Mouse (Mus musculus) erythroid progenitor cell, adult 5-6 weeks (primary cell): ENCODE data around the gene Doc2b. TPM values are rescaled to one million over a fixed set of nuclear protein-coding genes. Genes with fewer than 3 reads are reported as not detected.

Experiments
- ATAC-seq: replicated peaks from 2 replicates; pipeline ENCODE4 v1.8.0; 2016; ENCODE audit warnings: moderate number of reproducible peaks, mild to moderate bottlenecking, moderate TSS enrichment, inconsistent platforms; ENCODE audit not compliant: poor library complexity, low FRiP score, severe bottlenecking
- total RNA-seq, 2 experiments: library from RNA; stranded (forward) in 1 of 2; stranded (reverse) in 1 of 2; fragments of 150-400 nt in 1 of 2; fragments of 186-747, 209-891 nt in 1 of 2; gene quantifications; 2 replicates each; pipeline versions ENCODE4 v1.2.3 to v1.2.4; 2015 to 2017; ENCODE audit warnings: low replicate concordance in 2 of 2

Doc2b gene
- total RNA-seq, 2 experiments from 2014 or later: not detected

- no peak for ATAC-seq
Observed at GRCm38 (mm10) chr11:75794602-75795320, 1.1 kb downstream of the Doc2b start.

- ATAC-seq: no peak
Observed at GRCm38 (mm10) chr11:75793351-75793750, 2.5 kb downstream of the Doc2b start.

- ATAC-seq: no peak
Observed at GRCm38 (mm10) chr11:75792535-75792934, 3.3 kb downstream of the Doc2b start.

DNA sequence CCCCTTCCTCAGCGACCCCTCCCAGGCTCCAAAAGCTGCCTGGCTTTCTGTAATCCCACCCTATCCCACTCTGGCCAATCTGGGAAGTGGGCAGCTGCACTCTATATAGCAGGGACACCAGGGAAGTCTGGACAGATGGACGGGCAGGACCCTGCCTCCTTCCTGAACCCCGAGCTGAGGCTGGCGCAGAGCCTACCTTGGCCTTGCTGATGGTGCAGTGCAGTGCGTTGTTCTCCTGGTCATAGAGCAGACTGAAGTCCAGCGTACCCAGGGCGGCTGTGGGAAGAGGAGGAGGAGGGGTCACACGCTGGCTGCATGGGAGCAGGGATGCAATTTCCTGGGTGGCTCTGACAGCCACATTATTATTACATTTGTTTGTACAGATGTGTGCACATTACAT lies 10.0 kb downstream of the Doc2b start:
- ATAC-seq: no peak

DNA sequence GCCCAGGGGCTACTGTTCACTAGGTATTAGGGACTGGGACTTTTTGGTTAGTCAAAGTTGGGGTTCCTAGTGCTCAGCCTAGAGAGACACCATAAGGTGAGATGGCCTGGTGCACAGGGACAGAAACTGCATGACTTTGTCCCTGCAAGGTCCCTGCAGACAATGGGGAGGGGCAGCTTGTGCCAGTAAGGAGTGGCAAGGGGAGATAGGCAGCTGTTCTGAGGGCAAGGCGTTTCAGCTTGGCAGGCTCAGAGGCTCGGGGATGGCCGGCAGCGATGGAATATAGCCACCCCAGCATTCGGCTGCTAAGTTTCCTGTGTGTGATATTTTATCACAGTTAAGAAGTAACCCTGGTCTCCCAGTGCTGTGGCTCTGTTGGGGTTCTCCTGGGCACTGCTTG lies 12.1 kb downstream of the Doc2b start:
- ATAC-seq: no peak

DNA sequence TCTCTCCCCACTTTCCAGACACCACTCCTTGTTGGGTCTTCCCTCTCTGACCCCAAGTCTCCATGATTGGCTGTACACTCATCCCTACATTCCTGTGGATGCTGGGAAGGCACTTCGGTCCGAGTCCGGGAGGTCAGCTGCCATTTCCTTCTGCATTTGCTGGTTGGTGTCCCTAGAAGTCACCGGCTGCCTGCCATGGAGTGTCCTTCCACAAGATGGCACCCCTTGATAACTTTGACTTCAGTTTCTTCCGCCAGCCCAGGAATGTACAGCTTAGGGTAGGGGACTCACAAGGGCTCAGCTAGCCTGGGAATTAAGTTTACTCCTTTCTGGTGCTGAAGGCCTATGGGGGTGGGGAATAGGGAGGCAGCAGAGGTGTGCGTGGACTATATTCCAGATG lies 13.9 kb downstream of the Doc2b start:
- ATAC-seq: no peak

DNA sequence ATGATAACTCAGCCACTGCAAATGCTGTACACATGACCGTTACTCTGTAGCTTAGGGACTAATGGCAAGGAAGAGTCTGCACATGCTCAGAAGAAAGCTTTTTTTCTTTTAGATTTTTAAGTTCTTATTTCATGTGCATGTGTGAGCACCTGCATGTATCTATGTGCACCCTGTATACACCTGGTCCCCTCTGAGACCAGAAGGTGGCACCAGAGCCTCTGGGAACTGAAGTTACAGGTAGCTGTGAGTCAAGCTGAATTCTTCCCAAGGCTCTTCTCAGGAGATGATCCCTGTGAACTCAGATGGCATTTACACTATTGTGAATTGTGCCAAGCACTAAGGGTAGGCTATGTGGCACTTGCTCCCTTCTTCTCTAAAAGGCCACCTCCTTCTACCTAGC lies 19.9 kb downstream of the Doc2b start:
- ATAC-seq: no peak

GRCm38 (mm10) chr11:75772562-75772961 lies 23.3 kb downstream of the Doc2b start:
- no peak for ATAC-seq

DNA sequence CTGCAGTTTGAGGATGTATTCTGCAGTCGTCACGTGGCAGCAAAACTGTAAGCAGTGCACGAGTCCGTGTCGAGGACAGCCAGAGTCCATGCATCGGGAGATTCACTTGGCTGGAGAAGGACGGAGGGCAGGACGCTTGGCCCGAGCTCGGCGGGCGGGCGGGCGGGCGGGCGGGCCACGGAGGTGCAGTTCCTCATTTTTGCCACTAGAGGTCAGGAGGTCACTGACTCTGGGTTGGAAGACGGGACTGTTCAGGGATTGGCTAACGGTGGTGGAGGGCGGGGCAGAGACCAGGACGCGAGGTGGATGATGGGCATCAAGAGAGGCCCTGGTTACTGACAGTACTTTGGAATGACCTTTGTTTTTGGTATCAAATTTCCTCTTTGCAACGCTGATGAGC lies 26.6 kb downstream of the Doc2b start:
- ATAC-seq: peak; percentile 95

DNA sequence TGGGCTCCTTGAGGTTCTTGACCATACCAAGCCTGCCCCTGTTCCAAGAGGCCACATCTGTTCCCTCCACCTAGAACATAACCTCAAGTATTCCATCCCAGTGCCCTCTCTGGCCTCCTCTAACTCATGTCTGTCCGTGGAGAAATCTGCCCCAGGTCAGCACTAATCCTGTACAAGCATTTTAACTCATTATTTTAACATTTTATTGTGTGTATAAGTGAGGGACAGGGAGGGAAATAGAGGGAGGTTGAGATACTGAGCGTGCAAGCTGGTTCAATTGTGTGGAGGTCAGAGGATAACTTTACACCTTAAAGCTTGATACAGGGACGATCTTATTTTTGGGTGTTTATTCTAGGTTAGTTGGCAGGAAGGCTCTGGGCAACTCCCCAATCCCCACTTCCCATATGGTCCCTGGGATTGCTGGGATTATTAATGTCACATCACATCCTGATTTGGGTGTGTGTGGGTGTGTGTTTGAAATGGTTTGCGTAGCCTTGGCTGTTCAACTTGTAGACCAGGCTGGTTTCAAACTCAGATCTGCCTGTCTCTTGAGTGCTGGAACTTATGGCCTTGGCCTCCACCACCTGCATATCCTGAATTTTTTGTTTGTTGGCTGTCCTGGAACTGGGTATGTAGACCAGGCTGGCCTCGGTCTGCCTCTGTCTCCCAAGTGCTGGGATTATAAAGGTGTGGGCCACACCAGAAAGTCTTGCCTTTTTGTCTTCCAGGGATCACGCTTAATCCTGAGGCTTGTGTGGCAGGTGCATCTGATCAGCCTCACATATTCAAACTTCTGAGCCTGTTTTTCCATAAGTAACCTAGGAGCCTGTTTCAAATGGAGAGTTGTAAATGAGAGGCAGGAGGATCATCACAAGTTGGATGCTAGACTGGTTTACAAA lies 27.5 kb downstream of the Doc2b start:
- ATAC-seq: no peak

- no peak for ATAC-seq
Observed at GRCm38 (mm10) chr11:75767014-75767413, 28.8 kb downstream of the Doc2b start.

GRCm38 (mm10) chr11:75765161-75765560 lies 30.7 kb downstream of the Doc2b start:
- no peak for ATAC-seq

DNA sequence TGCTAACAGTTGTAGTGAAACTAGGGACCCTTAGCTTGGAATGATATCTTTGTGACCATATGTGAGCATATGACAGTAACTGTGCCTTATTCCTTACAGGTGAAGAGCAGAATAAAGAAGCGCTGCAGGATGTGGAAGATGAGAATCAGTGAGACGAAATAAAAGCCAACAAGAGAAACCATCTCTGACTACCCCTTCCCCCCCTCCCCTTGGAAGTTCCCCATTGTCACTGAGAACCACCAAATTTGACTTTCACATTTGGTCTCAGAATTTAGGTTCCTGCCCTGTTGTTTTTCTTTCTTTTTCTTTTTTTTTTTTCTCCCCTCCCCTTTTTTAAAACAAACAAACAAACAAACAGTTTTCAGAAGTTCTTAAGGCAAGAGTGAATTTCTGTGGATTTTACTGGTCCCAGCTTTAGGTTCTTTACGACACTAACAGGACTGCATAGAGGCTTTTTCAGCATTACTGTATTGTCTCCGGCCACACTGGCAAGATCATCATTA lies 31.3 kb downstream of the Doc2b start:
- no peak for ATAC-seq

DNA sequence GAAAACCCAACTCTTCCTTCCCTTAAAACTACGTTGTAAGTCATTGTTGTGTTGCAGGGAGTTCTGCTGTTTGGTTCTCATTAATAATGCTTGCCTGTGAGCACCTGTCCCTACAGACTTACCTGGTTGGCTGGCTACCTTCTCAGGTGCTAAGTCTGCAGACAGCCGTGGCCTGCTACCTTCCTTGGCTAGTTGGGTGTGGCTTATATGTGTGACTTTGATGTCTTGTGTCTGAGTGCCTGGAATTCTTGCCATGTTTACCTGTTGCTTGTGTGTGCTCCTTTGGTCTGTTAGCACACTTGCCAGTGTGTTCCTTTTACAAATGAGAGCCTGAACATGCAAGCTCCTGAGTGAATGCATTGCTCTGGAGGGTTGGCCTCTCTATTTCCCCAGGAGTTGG lies 33.1 kb downstream of the Doc2b start:
- no peak for ATAC-seq

- no peak for ATAC-seq
Observed at GRCm38 (mm10) chr11:75760785-75761184, 35.1 kb downstream of the Doc2b start.

GRCm38 (mm10) chr11:75758553-75758952 lies 37.3 kb downstream of the Doc2b start:
- ATAC-seq: no peak

GRCm38 (mm10) chr11:75756687-75757086 lies 39.2 kb downstream of the Doc2b start:
- ATAC-seq: no peak

DNA sequence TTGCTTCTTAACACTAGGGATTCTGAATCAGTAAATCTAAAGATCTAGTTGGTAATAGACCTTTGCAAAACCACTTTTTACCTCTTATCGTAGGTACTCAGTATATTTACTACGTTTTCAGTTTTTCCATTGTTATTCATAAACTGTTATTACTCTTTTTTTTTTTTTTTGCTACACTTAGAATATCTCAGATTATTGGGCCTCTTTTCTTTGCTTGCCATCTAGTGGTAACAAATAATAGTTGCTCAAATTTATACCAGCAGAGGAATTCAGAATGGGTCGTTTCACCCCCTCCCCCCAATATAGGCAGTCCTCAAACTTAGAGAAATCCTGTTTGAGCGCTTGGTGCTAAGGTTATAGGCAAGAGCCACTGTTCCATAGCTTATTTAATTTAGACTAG lies 44.8 kb downstream of the Doc2b start:
- no peak for ATAC-seq

DNA sequence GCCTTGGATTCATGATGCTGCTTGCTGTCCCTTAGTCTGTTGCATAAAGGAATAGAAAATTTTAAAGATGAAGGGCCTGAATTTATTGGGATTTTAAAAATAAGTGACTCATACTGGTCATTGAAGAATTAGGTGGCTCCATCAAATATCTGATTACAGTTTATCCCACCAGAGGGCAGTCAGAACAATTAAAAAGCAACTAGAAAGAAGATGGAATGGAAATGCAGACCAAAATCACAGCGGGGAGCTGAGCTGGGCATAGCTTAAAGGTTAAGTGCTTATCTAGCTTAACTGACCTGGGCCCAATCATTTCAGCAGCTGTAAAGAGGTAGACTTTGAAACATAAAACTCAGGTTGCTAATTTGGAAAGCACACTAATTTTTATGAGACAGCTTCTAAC lies 45.3 kb downstream of the Doc2b start:
- ATAC-seq: no peak

DNA sequence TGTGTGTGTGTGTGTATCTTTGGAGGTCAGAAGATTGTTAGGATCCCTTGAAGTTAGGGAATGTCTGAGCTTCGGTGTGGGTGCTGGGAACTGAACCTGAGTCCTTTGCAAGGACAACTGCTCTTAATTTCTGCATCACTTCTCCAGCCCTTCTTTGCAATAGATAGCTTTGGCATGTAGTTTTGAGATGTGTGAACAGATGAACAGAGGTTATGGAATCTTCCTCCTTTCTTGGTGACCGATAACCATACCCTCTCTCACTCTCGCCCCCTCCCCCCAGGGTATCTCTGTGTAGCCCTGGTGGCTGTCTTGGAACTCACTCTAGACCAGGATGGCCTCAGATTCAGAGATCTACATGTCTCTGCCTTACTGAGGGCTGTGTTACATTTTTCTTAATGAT lies 51.1 kb downstream of the Doc2b start:
- no peak for ATAC-seq

GRCm38 (mm10) chr11:75741615-75742014 lies 54.2 kb downstream of the Doc2b start:
- ATAC-seq: no peak
